Comparison of ENCODE assay signal across 25 mouse cellular contexts in genomic region chr10:58554693-58555387, GRCm38 (mm10). TPM values are rescaled to one million over a fixed set of nuclear protein-coding genes. Genes with fewer than 3 reads are reported as not detected.
DNase-seq lines count a peak whose midpoint lies in the region; ATAC-seq lines count a peak whose summit lies in the region.
"Had no signal": no experiment of that assay in that cellular context is flagged by ENCODE, and none has a peak within 500 bp of the region (broad histone marks: within the 10 kb centered on the region; RNA-seq: fewer than 3 reads in every experiment).

No protein-coding gene starts in this region.

- no peak for DNase-seq in forebrain, embryonic 10.5 days (ENCODE audit: extremely low spot score, low spot score)
- DNase-seq in frontal cortex, postnatal 25 days (ENCODE audit: low spot score in 2 of 2) = no peak
- DNase-seq in yolk sac, embryonic 10.5 days (ENCODE audit: low spot score) = no peak
- DNase-seq: adrenal gland, adult 8-10 months; adrenal gland, postnatal 14 days; adrenal gland, postnatal 36 days; B cell, adult 2 months; cerebellum, adult 11 months; cerebellum, adult 18-20 months; cerebellum, adult 8-10 months; cerebellum, adult 9-11 months; cerebellum, postnatal 14 days; cerebellum, postnatal 36 days; embryo, embryonic 11 days had no signal

- no peak overlapping the region for H3K9ac ChIP-seq in forebrain, embryonic 16.5 days (replicated peaks; ENCODE audit: low read depth, low read length)
- H3K9ac ChIP-seq: embryonic facial prominence, embryonic 13.5 days; embryonic facial prominence, embryonic 15.5 days had no signal

- H3K27ac ChIP-seq in forebrain, embryonic 16.5 days (ENCODE audit: low read length) = no peak overlapping the region
- no peak overlapping the region for H3K27ac ChIP-seq in forebrain, embryonic 10.5 days
- H3K27ac ChIP-seq: embryonic facial prominence, embryonic 13.5 days; embryonic facial prominence, embryonic 15.5 days had no signal

- ATAC-seq in forebrain, embryonic 16.5 days = peak; percentile 54; the same call in 1 of the 2 replicates
- peak; percentile 84 for ATAC-seq in frontal cortex, adult (ENCODE audit: low TSS enrichment)
- ATAC-seq: activated CD4-positive, CD25-positive, alpha-beta regulatory T cell, adult 4 months; CD4-positive, CD25-positive, alpha-beta regulatory T cell, adult 4 months; forebrain, embryonic 14.5 days; Patski had no signal

- no peaks in the 10 kb centered on the region for H3K9me3 ChIP-seq in forebrain, embryonic 16.5 days (ENCODE audit: control insufficient read depth, low read length)
- no peaks in the 10 kb centered on the region for H3K9me3 ChIP-seq in forebrain, embryonic 10.5 days
- H3K9me3 ChIP-seq: embryonic facial prominence, embryonic 13.5 days; embryonic facial prominence, embryonic 15.5 days; G1E had no signal

- no peak overlapping the region for H3K4me3 ChIP-seq in forebrain, embryonic 16.5 days (replicated peaks; ENCODE audit: low read length)
- no peak overlapping the region for H3K4me3 ChIP-seq in forebrain, embryonic 10.5 days
- H3K4me3 ChIP-seq: embryonic facial prominence, embryonic 13.5 days; embryonic facial prominence, embryonic 15.5 days; erythroblast, embryonic 14.5 days had no signal

- 81% methylated on average over 8 of the region's 8 CpGs for WGBS in forebrain, embryonic 16.5 days
- WGBS in forebrain, embryonic 10.5 days = 92% methylated on average over 8 of the region's 8 CpGs

- no peaks in the 10 kb centered on the region for H3K27me3 ChIP-seq in forebrain, embryonic 16.5 days (replicated peaks; ENCODE audit: control insufficient read depth, insufficient read depth, low read length)
- no peaks in the 10 kb centered on the region for H3K27me3 ChIP-seq in forebrain, embryonic 10.5 days (ENCODE audit: poor library complexity, severe bottlenecking)
- H3K27me3 ChIP-seq: CH12.LX; embryonic facial prominence, embryonic 13.5 days; embryonic facial prominence, embryonic 15.5 days; Patski had no signal

- no peaks in the 10 kb centered on the region for H3K4me1 ChIP-seq in forebrain, embryonic 16.5 days (replicated peaks; ENCODE audit: control insufficient read depth, insufficient read depth, low read length)
- no peaks in the 10 kb centered on the region for H3K4me1 ChIP-seq in forebrain, embryonic 10.5 days
- H3K4me1 ChIP-seq: embryonic facial prominence, embryonic 13.5 days; embryonic facial prominence, embryonic 15.5 days had no signal

- H3K4me2 ChIP-seq in forebrain, embryonic 16.5 days (ENCODE audit: low read length) = no peak overlapping the region
- H3K4me2 ChIP-seq: embryonic facial prominence, embryonic 13.5 days; embryonic facial prominence, embryonic 15.5 days had no signal

- no peaks in the 10 kb centered on the region for H3K36me3 ChIP-seq in forebrain, embryonic 16.5 days (ENCODE audit: control insufficient read depth, insufficient read depth)
- 0 out of 2 replicates have a peak, but pooled peaks cover 6% of the 10 kb centered on the region for H3K36me3 ChIP-seq in forebrain, embryonic 10.5 days (replicated peaks)
- H3K36me3 ChIP-seq: embryonic facial prominence, embryonic 13.5 days; embryonic facial prominence, embryonic 15.5 days; G1E had no signal

RNA-seq across cellular contexts. Expression of gene Ccdc138, which starts 57.1 kb away (rescaled TPM):
- 11.4 and 11.5 TPM in 2 replicates for polyA plus RNA-seq in forebrain, embryonic 16.5 days (2015; fragmentation: Nextera tagmentation; extraction: Ambion mirVana)
- 16.8 and 17.6 TPM in 2 replicates for polyA plus RNA-seq in forebrain, embryonic 10.5 days (2016; fragmentation: Nextera tagmentation; extraction: Ambion mirVana)
